Mouse (Mus musculus) heart, postnatal 0 days (tissue): ENCODE results near the gene Fbxw2. TPM values are rescaled to one million over a fixed set of nuclear protein-coding genes. Genes with fewer than 3 reads are reported as not detected.
A peak's percentile ranks its signal among the peaks of the same experiment; 100 is the strongest.

ENCODE experiments used
- ATAC-seq: fragments of 200-750 bp; cut with Nextera tagmentation; 2 replicates; pipeline ENCODE4 v1.8.0; 2017; ENCODE audit warnings: low read depth, moderate number of reproducible peaks, moderate library complexity; ENCODE audit not compliant: insufficient read depth
- DNase-seq: peaks from one replicate; pipeline ENCODE4 v3.0.0-alpha.2; 2016; ENCODE audit warnings: low spot score
- H3K27ac ChIP-seq: fragments of 300-500 bp; sonication (generic); 2 replicates; pipeline ENCODE4 v1.5.1; 2014; ENCODE audit warnings: low read depth, mild to moderate bottlenecking
- H3K27me3 ChIP-seq: fragments of 300-500 bp; sonication (generic); 2 replicates; pipeline ENCODE4 v1.6.1; 2014; ENCODE audit warnings: low read length, mixed read lengths; ENCODE audit not compliant: control insufficient read depth, insufficient read depth
- H3K36me3 ChIP-seq: fragments of 300-500 bp; sonication (generic); replicated peaks from 2 replicates; pipeline ENCODE4 v1.6.1; 2014; ENCODE audit warnings: low read length, mixed read lengths; ENCODE audit not compliant: control insufficient read depth, insufficient read depth
- H3K4me1 ChIP-seq: fragments of 300-500 bp; sonication (generic); 2 replicates; pipeline ENCODE4 v1.6.1; 2014; ENCODE audit warnings: antibody characterized with exemption; ENCODE audit not compliant: control insufficient read depth, insufficient read depth
- H3K4me2 ChIP-seq: fragments of 300-500 bp; sonication (generic); 2 replicates; pipeline ENCODE4 v1.6.1; 2014; ENCODE audit warnings: low read depth, mild to moderate bottlenecking, low read length, moderate library complexity
- H3K4me3 ChIP-seq: fragments of 300-500 bp; sonication (generic); 2 replicates; pipeline ENCODE4 v1.5.1; 2014; ENCODE audit warnings: low read depth, low read length
- H3K9ac ChIP-seq: fragments of 300-500 bp; sonication (generic); replicated peaks from 2 replicates; pipeline ENCODE4 v1.6.1; 2014; ENCODE audit warnings: low read depth, low read length, mixed read lengths
- H3K9me3 ChIP-seq: fragments of 300-500 bp; sonication (generic); replicated peaks from 2 replicates; pipeline ENCODE4 v1.6.1; 2016; ENCODE audit warnings: low read length; ENCODE audit not compliant: control insufficient read depth
- CTCF ChIP-seq: IDR thresholded peaks from 2 replicates; pipeline ENCODE4 v1.5.1; 2016; ENCODE audit warnings: antibody characterized with exemption, control low read depth, low read depth
- EP300 ChIP-seq: IDR thresholded peaks from 2 replicates; pipeline ENCODE4 v1.6.1; 2016; ENCODE audit warnings: antibody characterized with exemption, low read depth
- WGBS: fragments of 180-500 bp; shearing (Covaris S2); extraction: QIAGEN DNeasy Blood & Tissue Kit; methylation state at CpG from one replicate; pipeline ENCODE4 v1.1.7; 2014; 5-methylcytosine and 5-hydroxymethylcytosine counted together
- polyA plus RNA-seq: library from polyadenylated mRNA; unstranded; fragments of >200 nt; fragmentation: Nextera tagmentation; extraction: Ambion mirVana; gene quantifications from 2 replicates; pipeline ENCODE4 v1.2.1, GENCODE M21; 2015
- total RNA-seq: library from RNA; depleted of rRNA; stranded (reverse); fragments of >200 nt; gene quantifications from 2 replicates; pipeline ENCODE4 v1.2.3, GENCODE M21; 2014; ENCODE audit warnings: low replicate concordance

Gene Fbxw2
- total and polyA plus RNA-seq, 2 experiments from 2014 or later = 51.9 to 73.8 TPM

- DNase-seq (no peak), ATAC-seq (no peak)
- WGBS = 64% methylated on average over 4 of the region's 4 CpGs
- TF ChIP-seq EP300 (no peak), CTCF (no peak)
- Histone ChIP-seq H3K4me3 (peak overlapping the region; percentile 98), H3K4me1 (peaks cover 51% of the 10 kb centered on the region), H3K9ac (0 out of 2 replicates have a peak overlapping the region, but pooled peaks have one; percentile 97), H3K4me2 (peak overlapping the region; percentile 73), H3K9me3 (no peaks in the 10 kb centered on the region), H3K27ac (no peak overlapping the region), H3K27me3 (no peaks in the 10 kb centered on the region), H3K36me3 (peaks cover 54% of the 10 kb centered on the region)
Observed at GRCm38 (mm10) chr2:34773673-34774072, 52.4 kb downstream of the Fbxw2 start.

- ATAC-seq (peak; percentile 5; the same call in 1 of the 2 replicates), DNase-seq (peak; percentile 51)
- no peaks in the 10 kb centered on the region for H3K27me3 ChIP-seq
- peak overlapping the region; percentile 73 for H3K4me2 ChIP-seq
- peaks cover 44% of the 10 kb centered on the region for H3K36me3 ChIP-seq
- H3K27ac ChIP-seq = peak overlapping the region; percentile 96
- WGBS = 1% methylated on average over 50 of the region's 50 CpGs
- peaks cover 51% of the 10 kb centered on the region for H3K4me1 ChIP-seq
- H3K9ac ChIP-seq = peak overlapping the region; percentile 97
- H3K9me3 ChIP-seq = no peaks in the 10 kb centered on the region
- H3K4me3 ChIP-seq = peak overlapping the region; percentile 98
- TF ChIP-seq CTCF (no peak), EP300 (no peak)
Observed at GRCm38 (mm10) chr2:34772252-34773235, 53.6 kb downstream of the Fbxw2 start.

GRCm38 (mm10) chr2:34771368-34772226, 54.5 kb downstream of the Fbxw2 start, which contains the start of gene Hspa5:
Gene Hspa5 (plus strand): TSS chr2:34771970.
- WGBS = under 1% methylated on average over 60 of the region's 60 CpGs

GRCm38 (mm10) chr2:34770951-34771350, 55.2 kb downstream of the Fbxw2 start:
- H3K9ac ChIP-seq = peak overlapping the region; percentile 96
- peak overlapping the region; percentile 89 for H3K27ac ChIP-seq
- peak overlapping the region; percentile 85 for H3K4me2 ChIP-seq
- no peaks in the 10 kb centered on the region for H3K27me3 ChIP-seq
- H3K9me3 ChIP-seq = no peaks in the 10 kb centered on the region
- H3K4me3 ChIP-seq = peak overlapping the region; percentile 98
- H3K36me3 ChIP-seq = peaks cover 28% of the 10 kb centered on the region
- WGBS = 2% methylated on average over 6 of the region's 6 CpGs
- DNase-seq (no peak), ATAC-seq (no peak)
- TF ChIP-seq CTCF (no peak), EP300 (no peak)
- H3K4me1 ChIP-seq = peaks cover 38% of the 10 kb centered on the region

More at GRCm38 (mm10) chr2:34771368-34772226, 54.5 kb downstream of the Fbxw2 start, which contains the start of gene Hspa5:
- Histone ChIP-seq H3K27me3 (no peaks in the 10 kb centered on the region), H3K4me3 (peak within 1 kb of the TSS; percentile 98), H3K27ac (peak within 1 kb of the TSS; percentile 96), H3K9ac (peak within 1 kb of the TSS; percentile 97), H3K4me2 (peak within 1 kb of the TSS; percentile 85), H3K4me1 (peaks cover 45% of the 10 kb centered on the region), H3K9me3 (no peaks in the 10 kb centered on the region), H3K36me3 (peaks cover 35% of the 10 kb centered on the region)
- peak; percentile 99 for DNase-seq
- ATAC-seq = peak; percentile 98
- no peak for TF ChIP-seq CTCF
- peak; percentile 58; the same call in 1 of the 2 replicates for TF ChIP-seq EP300

- ATAC-seq (no peak), DNase-seq (no peak)
- Histone ChIP-seq H3K9ac (no peak overlapping the region), H3K36me3 (peaks cover 20% of the 10 kb centered on the region), H3K4me2 (no peak overlapping the region), H3K27me3 (no peaks in the 10 kb centered on the region), H3K4me1 (peaks cover 30% of the 10 kb centered on the region), H3K9me3 (no peaks in the 10 kb centered on the region), H3K27ac (no peak overlapping the region), H3K4me3 (no peak overlapping the region)
- TF ChIP-seq EP300 = no peak
- no peak for TF ChIP-seq CTCF
- 93% methylated on average over 2 of the region's 2 CpGs for WGBS
Observed at GRCm38 (mm10) chr2:34770049-34770448, 56.1 kb downstream of the Fbxw2 start.
